Mouse (Mus musculus): ENCODE measurements around the gene Slc38a2. TPM values are rescaled to one million over a fixed set of nuclear protein-coding genes. Genes with fewer than 3 reads are reported as not detected.

Slc38a2 gene
- 158 and 161 TPM in 2 replicates for polyA plus RNA-seq (2011; ENCODE audit: insufficient read depth, insufficient read length, low read depth, missing spikeins)

DNA sequence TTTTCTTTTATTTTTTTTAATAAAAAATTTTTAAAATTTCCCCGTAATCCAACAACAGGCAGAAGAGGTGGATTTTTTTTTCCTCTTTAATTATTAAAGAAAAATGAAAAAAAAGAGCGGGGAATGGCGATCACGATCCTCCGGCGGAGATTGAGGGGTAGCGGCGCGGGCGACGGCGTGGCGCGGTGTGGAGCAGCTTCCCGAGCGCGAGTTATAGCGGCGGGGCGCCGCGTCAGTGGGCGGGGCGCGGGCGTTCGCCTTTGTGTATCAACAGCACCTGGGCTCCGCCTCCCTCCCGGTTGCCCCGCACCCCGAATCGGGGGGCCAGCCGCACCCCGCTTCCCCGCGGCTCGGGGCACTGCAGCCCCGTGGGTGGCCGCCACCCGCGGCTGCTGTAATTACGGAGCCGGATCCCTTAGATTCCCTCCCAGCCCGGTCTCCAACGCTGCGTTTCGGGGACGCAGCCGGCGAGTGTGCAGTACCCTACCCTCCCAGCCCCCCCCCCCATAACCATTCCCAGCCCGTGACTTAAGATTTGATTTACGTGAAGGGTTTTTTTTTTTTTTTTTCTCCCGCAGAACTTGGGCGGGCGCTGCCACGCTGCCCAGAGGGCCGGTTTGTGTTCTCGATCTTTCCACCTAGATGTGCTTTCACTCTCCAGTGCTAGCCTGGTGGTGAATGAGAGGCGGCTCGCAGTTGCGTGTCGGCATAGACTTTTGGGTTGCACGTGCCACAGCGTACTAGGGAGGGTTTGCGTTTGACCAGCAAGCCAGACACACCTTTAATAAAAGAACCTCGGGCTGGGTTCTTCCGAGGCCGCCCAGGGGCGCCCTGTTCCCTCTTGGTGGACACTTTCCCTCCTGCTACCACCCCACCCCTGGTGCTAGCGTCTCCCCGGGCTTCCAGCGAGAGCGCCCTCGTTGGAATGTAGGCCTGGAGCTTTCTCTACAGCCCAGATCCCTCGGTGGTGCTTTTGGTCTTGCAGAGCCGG is at the start of gene Slc38a2:
Slc38a2 (minus strand) TSS at position 210 of the 991 bp plus-strand sequence.
- peaks cover 5% of the 10 kb centered on the region for H3K4me1 ChIP-seq (ENCODE audit: control insufficient read depth, insufficient read depth, low read length)
- peak within 1 kb of the TSS; percentile 82 for H3K27ac ChIP-seq (ENCODE audit: insufficient read depth, low read length)
- H3K9ac ChIP-seq (ENCODE audit: low read depth, poor library complexity, severe bottlenecking): peak within 1 kb of the TSS; percentile 98
- no peaks in the 10 kb centered on the region for H3K27me3 ChIP-seq (ENCODE audit: control insufficient read depth, insufficient read depth, low read length, poor library complexity, severe bottlenecking)
- TF ChIP-seq CTCF (IDR thresholded peaks at IDR 0.05; ENCODE audit: low read depth, low read length) (peak; percentile 0), EP300 (IDR thresholded peaks at IDR 0.05; ENCODE audit: insufficient read depth, low read depth, low read length) (peak; percentile 32; the same call in 1 of the 2 replicates), POLR2A (IDR thresholded peaks at IDR 0.05; ENCODE audit: insufficient read depth, low read length) (peak; percentile 95)
- peaks cover 38% of the 10 kb centered on the region for H3K36me3 ChIP-seq (ENCODE audit: control insufficient read depth, insufficient read depth, low read length, poor library complexity, severe bottlenecking)
- no peaks in the 10 kb centered on the region for H3K9me3 ChIP-seq (replicated peaks; ENCODE audit: control insufficient read depth, insufficient read depth, low read length, poor library complexity, severe bottlenecking)
- H3K4me3 ChIP-seq (ENCODE audit: low read depth, low read length): peak within 1 kb of the TSS; percentile 99

DNA sequence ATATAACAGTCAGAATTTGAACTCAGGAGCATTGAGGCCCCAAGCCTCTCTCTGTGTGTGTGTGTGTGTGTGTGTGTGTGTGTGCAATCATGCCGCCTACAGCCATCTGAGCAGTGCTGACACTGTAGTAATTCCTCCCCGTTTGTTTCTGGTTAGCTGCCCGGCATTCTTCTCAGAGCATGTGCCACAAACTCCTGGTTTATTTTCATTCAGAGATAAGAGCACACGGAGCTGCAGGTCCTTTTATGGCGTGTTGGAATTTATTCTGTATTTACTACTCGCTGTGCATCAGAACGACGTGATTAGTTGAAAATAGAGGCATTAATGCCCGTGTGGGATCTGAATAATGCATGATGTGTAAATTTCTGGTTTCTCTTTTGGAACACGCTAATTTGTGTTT is 49.6 kb upstream of the Slc38a2 start:
- TF ChIP-seq EP300 (IDR thresholded peaks at IDR 0.05; ENCODE audit: insufficient read depth, low read depth, low read length): no peak
- TF ChIP-seq POLR2A (IDR thresholded peaks at IDR 0.05; ENCODE audit: insufficient read depth, low read length): no peak
- TF ChIP-seq CTCF (IDR thresholded peaks at IDR 0.05; ENCODE audit: low read depth, low read length): no peak
- Histone ChIP-seq H3K27ac (ENCODE audit: insufficient read depth, low read length) (no peak overlapping the region), H3K27me3 (ENCODE audit: control insufficient read depth, insufficient read depth, low read length, poor library complexity, severe bottlenecking) (no peaks in the 10 kb centered on the region), H3K9ac (ENCODE audit: low read depth, poor library complexity, severe bottlenecking) (no peak overlapping the region), H3K9me3 (replicated peaks; ENCODE audit: control insufficient read depth, insufficient read depth, low read length, poor library complexity, severe bottlenecking) (peaks cover 4% of the 10 kb centered on the region), H3K4me3 (ENCODE audit: low read depth, low read length) (no peak overlapping the region), H3K4me1 (ENCODE audit: control insufficient read depth, insufficient read depth, low read length) (no peaks in the 10 kb centered on the region), H3K36me3 (ENCODE audit: control insufficient read depth, insufficient read depth, low read length, poor library complexity, severe bottlenecking) (no peaks in the 10 kb centered on the region)

DNA sequence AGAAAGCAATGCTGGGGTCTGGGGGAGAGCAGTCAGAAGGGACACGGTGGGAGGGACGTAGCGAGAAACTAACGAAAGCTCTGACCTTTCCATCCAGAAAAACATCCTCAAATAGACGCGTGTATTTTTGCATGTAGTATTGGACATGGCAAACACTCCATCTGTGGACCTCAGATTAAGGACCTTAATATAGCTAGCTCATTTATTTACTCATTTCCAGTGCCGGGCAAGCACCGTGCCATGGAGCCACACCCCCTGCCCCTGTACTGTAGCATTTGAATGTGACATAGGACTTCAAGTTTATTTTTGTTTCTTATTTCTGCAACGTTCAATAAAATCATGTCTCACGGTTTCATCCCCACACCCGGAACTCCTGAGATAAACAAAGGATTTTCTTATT is 48.0 kb upstream of the Slc38a2 start:
- Histone ChIP-seq H3K36me3 (ENCODE audit: control insufficient read depth, insufficient read depth, low read length, poor library complexity, severe bottlenecking) (no peaks in the 10 kb centered on the region), H3K4me1 (ENCODE audit: control insufficient read depth, insufficient read depth, low read length) (no peaks in the 10 kb centered on the region), H3K9me3 (replicated peaks; ENCODE audit: control insufficient read depth, insufficient read depth, low read length, poor library complexity, severe bottlenecking) (peaks cover 4% of the 10 kb centered on the region), H3K4me3 (ENCODE audit: low read depth, low read length) (no peak overlapping the region), H3K27ac (ENCODE audit: insufficient read depth, low read length) (no peak overlapping the region), H3K27me3 (ENCODE audit: control insufficient read depth, insufficient read depth, low read length, poor library complexity, severe bottlenecking) (no peaks in the 10 kb centered on the region), H3K9ac (ENCODE audit: low read depth, poor library complexity, severe bottlenecking) (no peak overlapping the region)
- TF ChIP-seq CTCF (IDR thresholded peaks at IDR 0.05; ENCODE audit: low read depth, low read length): no peak
- no peak for TF ChIP-seq EP300 (IDR thresholded peaks at IDR 0.05; ENCODE audit: insufficient read depth, low read depth, low read length)
- TF ChIP-seq POLR2A (IDR thresholded peaks at IDR 0.05; ENCODE audit: insufficient read depth, low read length): no peak

DNA sequence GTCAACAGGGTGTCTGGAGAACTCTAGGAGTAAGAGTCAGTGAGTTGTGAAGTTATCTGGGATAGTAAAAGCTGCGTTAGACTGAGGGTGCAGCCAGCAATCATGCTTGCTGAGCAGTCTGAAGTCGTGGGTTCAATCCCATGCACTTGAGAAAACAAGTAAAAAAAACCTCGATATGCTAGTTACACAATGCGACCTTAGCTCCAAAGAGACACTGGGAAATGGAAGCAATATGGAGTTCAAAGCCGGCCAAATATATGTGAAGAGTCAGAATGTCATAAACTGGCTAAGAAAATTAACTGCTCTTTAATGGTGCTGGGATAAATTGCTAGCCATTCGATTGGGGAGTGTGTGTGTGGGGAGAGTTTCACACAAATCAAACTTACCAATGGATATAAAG is 47.5 kb upstream of the Slc38a2 start:
- H3K9me3 ChIP-seq (replicated peaks; ENCODE audit: control insufficient read depth, insufficient read depth, low read length, poor library complexity, severe bottlenecking): peaks cover 4% of the 10 kb centered on the region
- no peaks in the 10 kb centered on the region for H3K4me1 ChIP-seq (ENCODE audit: control insufficient read depth, insufficient read depth, low read length)
- H3K4me3 ChIP-seq (ENCODE audit: low read depth, low read length): no peak overlapping the region
- H3K27ac ChIP-seq (ENCODE audit: insufficient read depth, low read length): no peak overlapping the region
- no peaks in the 10 kb centered on the region for H3K36me3 ChIP-seq (ENCODE audit: control insufficient read depth, insufficient read depth, low read length, poor library complexity, severe bottlenecking)
- no peak for TF ChIP-seq CTCF (IDR thresholded peaks at IDR 0.05; ENCODE audit: low read depth, low read length)
- TF ChIP-seq POLR2A (IDR thresholded peaks at IDR 0.05; ENCODE audit: insufficient read depth, low read length): no peak
- TF ChIP-seq EP300 (IDR thresholded peaks at IDR 0.05; ENCODE audit: insufficient read depth, low read depth, low read length): no peak
- no peak overlapping the region for H3K9ac ChIP-seq (ENCODE audit: low read depth, poor library complexity, severe bottlenecking)
- no peaks in the 10 kb centered on the region for H3K27me3 ChIP-seq (ENCODE audit: control insufficient read depth, insufficient read depth, low read length, poor library complexity, severe bottlenecking)

DNA sequence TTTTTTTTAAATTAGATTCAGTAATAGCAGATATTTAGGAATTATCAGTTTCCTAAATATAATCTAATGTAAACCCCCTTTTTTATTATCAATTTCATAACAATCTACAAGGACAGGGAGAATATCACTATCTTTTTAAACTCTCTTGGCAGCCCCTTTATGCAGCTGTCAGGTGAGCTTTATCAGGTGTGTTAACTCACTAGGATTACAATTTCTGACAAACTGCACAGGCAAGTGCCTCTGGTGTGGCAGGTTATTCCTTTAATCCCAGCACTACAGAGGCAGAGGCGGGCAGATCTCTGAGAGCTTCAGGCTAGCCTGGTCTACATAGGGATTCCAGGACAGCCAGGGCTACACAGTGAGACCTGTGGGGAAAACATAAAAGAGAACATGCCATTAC is 45.8 kb upstream of the Slc38a2 start:
- TF ChIP-seq EP300 (IDR thresholded peaks at IDR 0.05; ENCODE audit: insufficient read depth, low read depth, low read length) (no peak), POLR2A (IDR thresholded peaks at IDR 0.05; ENCODE audit: insufficient read depth, low read length) (no peak), CTCF (IDR thresholded peaks at IDR 0.05; ENCODE audit: low read depth, low read length) (no peak)
- Histone ChIP-seq H3K9me3 (replicated peaks; ENCODE audit: control insufficient read depth, insufficient read depth, low read length, poor library complexity, severe bottlenecking) (peaks cover 4% of the 10 kb centered on the region), H3K4me3 (ENCODE audit: low read depth, low read length) (no peak overlapping the region), H3K9ac (ENCODE audit: low read depth, poor library complexity, severe bottlenecking) (no peak overlapping the region), H3K36me3 (ENCODE audit: control insufficient read depth, insufficient read depth, low read length, poor library complexity, severe bottlenecking) (no peaks in the 10 kb centered on the region), H3K27ac (ENCODE audit: insufficient read depth, low read length) (no peak overlapping the region), H3K27me3 (ENCODE audit: control insufficient read depth, insufficient read depth, low read length, poor library complexity, severe bottlenecking) (no peaks in the 10 kb centered on the region), H3K4me1 (ENCODE audit: control insufficient read depth, insufficient read depth, low read length) (no peaks in the 10 kb centered on the region)

DNA sequence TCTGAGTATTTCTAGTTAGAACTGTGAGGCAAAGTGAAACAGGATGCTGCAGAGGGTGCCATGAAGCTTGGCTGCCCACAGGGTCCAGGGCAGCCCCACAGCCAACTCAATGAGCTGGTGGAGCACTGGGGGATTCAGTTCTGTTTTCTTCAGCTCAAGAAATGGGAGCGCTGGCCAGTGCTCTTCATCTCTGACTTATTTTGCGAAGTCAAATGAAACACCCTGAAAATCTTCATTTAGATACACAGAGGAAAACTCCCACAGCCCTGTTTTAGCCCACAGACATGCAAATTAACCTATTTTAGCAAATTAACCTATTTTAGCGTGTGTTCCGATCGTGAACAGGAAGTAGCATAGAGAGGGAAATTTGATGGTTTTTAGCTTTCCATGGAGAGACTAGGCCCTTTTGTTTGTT is 45.4 kb upstream of the Slc38a2 start:
- TF ChIP-seq POLR2A (IDR thresholded peaks at IDR 0.05; ENCODE audit: insufficient read depth, low read length): no peak
- TF ChIP-seq EP300 (IDR thresholded peaks at IDR 0.05; ENCODE audit: insufficient read depth, low read depth, low read length): no peak
- TF ChIP-seq CTCF (IDR thresholded peaks at IDR 0.05; ENCODE audit: low read depth, low read length): no peak
- Histone ChIP-seq H3K36me3 (ENCODE audit: control insufficient read depth, insufficient read depth, low read length, poor library complexity, severe bottlenecking) (no peaks in the 10 kb centered on the region), H3K4me3 (ENCODE audit: low read depth, low read length) (no peak overlapping the region), H3K27ac (ENCODE audit: insufficient read depth, low read length) (no peak overlapping the region), H3K4me1 (ENCODE audit: control insufficient read depth, insufficient read depth, low read length) (no peaks in the 10 kb centered on the region), H3K9ac (ENCODE audit: low read depth, poor library complexity, severe bottlenecking) (no peak overlapping the region), H3K9me3 (replicated peaks; ENCODE audit: control insufficient read depth, insufficient read depth, low read length, poor library complexity, severe bottlenecking) (peaks cover 4% of the 10 kb centered on the region), H3K27me3 (ENCODE audit: control insufficient read depth, insufficient read depth, low read length, poor library complexity, severe bottlenecking) (no peaks in the 10 kb centered on the region)
